10 mouse cellular contexts compared by ENCODE assay signal in genomic region chr9:41080877-41081276, GRCm38 (mm10).
DNase-seq lines count a peak whose midpoint lies in the region; ATAC-seq and TF ChIP-seq lines count a peak whose summit lies in the region.
"Had no signal": no experiment of that assay in that cellular context is flagged by ENCODE, and none has a peak within 500 bp of the region (broad histone marks: within the 10 kb centered on the region; RNA-seq: fewer than 3 reads in every experiment).

No protein-coding gene starts in this region.

- no peaks in the 10 kb centered on the region for H3K27me3 ChIP-seq in stomach, postnatal 0 days (ENCODE audit: control insufficient read depth, insufficient read depth, low read length)

- no peak for TF ChIP-seq CTCF in stomach, postnatal 0 days (IDR thresholded peaks at IDR 0.05; ENCODE audit: low read depth)

- no peaks in the 10 kb centered on the region for H3K36me3 ChIP-seq in stomach, postnatal 0 days (ENCODE audit: control insufficient read depth, insufficient read depth, low read length)

- peak; percentile 39 for DNase-seq in ovary, adult 18-20 months (ENCODE audit: low spot score)
- no peak for DNase-seq in ovary, postnatal 10 days (ENCODE audit: low spot score)
- DNase-seq in cerebellum, adult 9-10 months, result peak; percentile 70
- peak; percentile 39 to 51 for DNase-seq in kidney, adult 8-10 months
- DNase-seq in thymus, postnatal 25 days, result peak; percentile 67
- DNase-seq in stomach, postnatal 0 days (ENCODE audit: low spot score), result no peak
- DNase-seq in MN1 (ENCODE audit: low spot score), result no peak

- H3K4me1 ChIP-seq in stomach, postnatal 0 days (replicated peaks; ENCODE audit: control insufficient read depth, insufficient read depth), result no peaks in the 10 kb centered on the region

- no peak for TF ChIP-seq EP300 in stomach, postnatal 0 days (optimal IDR thresholded peaks at IDR 0.05)

- H3K9ac ChIP-seq in stomach, postnatal 0 days (ENCODE audit: low read length), result no peak overlapping the region

- 75% methylated on average over 5 of the region's 5 CpGs for WGBS in stomach, postnatal 0 days

- no peak for ATAC-seq in monocyte, adult 5-6 weeks (replicated peaks; ENCODE audit: insufficient number of reproducible peaks, low FRiP score, low TSS enrichment, poor library complexity, severe bottlenecking)
- no peak for ATAC-seq in stomach, postnatal 0 days (ENCODE audit: low FRiP score, low TSS enrichment)
- ATAC-seq: intestine, embryonic 16.5 days had no signal

- no peak overlapping the region for H3K27ac ChIP-seq in stomach, postnatal 0 days (replicated peaks)

- H3K4me2 ChIP-seq in stomach, postnatal 0 days (replicated peaks; ENCODE audit: low read depth), result no peak overlapping the region

- no peaks in the 10 kb centered on the region for H3K9me3 ChIP-seq in stomach, postnatal 0 days (ENCODE audit: control insufficient read depth, low read length)

- no peak overlapping the region for H3K4me3 ChIP-seq in stomach, postnatal 0 days (ENCODE audit: low read depth, low read length)
- H3K4me3 ChIP-seq: erythroblast, embryonic 14.5 days had no signal

Comparison
In these comparisons a context has a peak if more than half of its experiments do, and no peak if none do; other contexts are left out.
1. DNase-seq: peak in ovary, adult 18-20 months (single experiment), cerebellum, adult 9-10 months (single experiment), kidney, adult 8-10 months (2 of 2) and thymus, postnatal 25 days (single experiment); none in ovary, postnatal 10 days (single experiment), stomach, postnatal 0 days (single experiment) and MN1 (single experiment).